ENCODE assay signal across 30 mouse cellular contexts in the genomic region with DNA sequence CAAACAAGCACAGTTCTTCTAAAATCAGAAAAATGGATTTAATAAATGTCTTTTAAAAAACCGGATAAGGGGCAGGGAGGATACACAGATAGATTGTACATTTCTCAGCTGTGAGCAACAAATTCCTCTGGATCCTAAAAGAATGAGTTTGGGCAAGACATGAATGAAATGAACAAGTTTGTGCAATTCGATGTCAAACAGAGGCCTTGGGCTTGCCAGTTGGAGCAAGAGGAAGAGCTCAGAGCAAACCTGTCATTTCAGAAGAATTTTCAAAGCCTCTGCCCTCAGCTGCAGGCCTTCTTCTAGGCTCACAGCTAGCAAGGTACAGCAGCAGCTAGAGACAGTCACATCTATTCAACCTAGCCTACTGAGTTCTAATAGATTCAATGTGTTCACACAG.
DNase-seq lines count a peak whose midpoint lies in the region; ATAC-seq and TF ChIP-seq lines count a peak whose summit lies in the region.
"Had no signal": no experiment of that assay in that cellular context is flagged by ENCODE, and none has a peak within 500 bp of the region (broad histone marks: within the 10 kb centered on the region; RNA-seq: fewer than 3 reads in every experiment).

No protein-coding gene starts in this region.

- DNase-seq in gastrocnemius, adult 18-20 months (ENCODE audit: low spot score) = peak; percentile 23
- no peak for DNase-seq in gastrocnemius, adult 8-10 months (ENCODE audit: low spot score in 2 of 2)
- peak; percentile 57 for DNase-seq in lung, postnatal 0 days (ENCODE audit: low spot score)
- no peak for DNase-seq in lung, postnatal 25 days (ENCODE audit: low spot score)
- DNase-seq in urinary bladder, postnatal 14 days (ENCODE audit: low spot score) = peak; percentile 21
- DNase-seq in urinary bladder, postnatal 36 days (ENCODE audit: low spot score in 2 of 2) = no peak
- peak; percentile 43 for DNase-seq in skeletal muscle tissue, adult 2 months (ENCODE audit: low read depth, low spot score)
- no peak for DNase-seq in cerebellum, adult 9-10 months
- DNase-seq: adrenal gland, adult 8-10 months; cerebellum, adult 11 months; cerebellum, adult 2 months; cerebellum, postnatal 10 days; cerebellum, postnatal 36 days; embryo, embryonic 11 days; gastrocnemius, postnatal 10 days; heart, adult 2 months; heart, postnatal 14 days; heart, postnatal 4 days had no signal

- no peak for TF ChIP-seq CTCF in lung, postnatal 0 days (IDR thresholded peaks at IDR 0.05)

- no peak for ATAC-seq in lung, postnatal 0 days
- ATAC-seq: activated CD4-positive, CD25-positive, alpha-beta regulatory T cell, adult 4 months; CD4-positive, CD25-positive, alpha-beta regulatory T cell, adult 4 months; forebrain, embryonic 15.5 days; hindbrain, postnatal 0 days; inflammation-experienced regulatory T-cells, adult 6 months; intestine, embryonic 16.5 days had no signal

- no peaks in the 10 kb centered on the region for H3K4me1 ChIP-seq in lung, postnatal 0 days (ENCODE audit: insufficient read depth, low read depth, low read length)
- H3K4me1 ChIP-seq: embryonic facial prominence, embryonic 15.5 days; forebrain, embryonic 12.5 days; forebrain, embryonic 15.5 days had no signal

- no peaks in the 10 kb centered on the region for H3K9me3 ChIP-seq in lung, postnatal 0 days (ENCODE audit: low read length)
- H3K9me3 ChIP-seq: embryonic facial prominence, embryonic 15.5 days; forebrain, embryonic 12.5 days; forebrain, embryonic 15.5 days; heart, embryonic 10.5 days; heart, embryonic 13.5 days had no signal

- H3K4me3 ChIP-seq in lung, postnatal 0 days (ENCODE audit: low read depth, low read length) = no peak overlapping the region
- H3K4me3 ChIP-seq: embryonic facial prominence, embryonic 15.5 days; erythroblast, embryonic 14.5 days; forebrain, embryonic 12.5 days; forebrain, embryonic 15.5 days; heart, adult 2 months; heart, embryonic 10.5 days; heart, embryonic 13.5 days had no signal

- no peak overlapping the region for H3K9ac ChIP-seq in lung, postnatal 0 days (replicated peaks; ENCODE audit: low read depth)
- H3K9ac ChIP-seq: embryonic facial prominence, embryonic 15.5 days; forebrain, embryonic 12.5 days; forebrain, embryonic 15.5 days; heart, embryonic 13.5 days; hindbrain, embryonic 14.5 days had no signal

- no peak overlapping the region for H3K27ac ChIP-seq in lung, postnatal 0 days (ENCODE audit: low read length)
- H3K27ac ChIP-seq: embryonic facial prominence, embryonic 15.5 days; forebrain, embryonic 12.5 days; forebrain, embryonic 15.5 days; heart, adult 2 months; heart, embryonic 10.5 days; hindbrain, embryonic 14.5 days; hindbrain, postnatal 0 days had no signal

- H3K4me2 ChIP-seq in lung, postnatal 0 days (replicated peaks; ENCODE audit: low read depth, low read length) = no peak overlapping the region
- H3K4me2 ChIP-seq: embryonic facial prominence, embryonic 15.5 days; forebrain, embryonic 12.5 days; forebrain, embryonic 15.5 days; heart, embryonic 13.5 days; hindbrain, embryonic 14.5 days had no signal

- no peak for TF ChIP-seq EP300 in lung, postnatal 0 days (IDR thresholded peaks at IDR 0.05)

- WGBS in lung, postnatal 0 days = 57% methylated on average over 2 of the region's 2 CpGs

- H3K36me3 ChIP-seq in lung, postnatal 0 days (ENCODE audit: insufficient read depth, low read length) = no peaks in the 10 kb centered on the region
- H3K36me3 ChIP-seq: embryonic facial prominence, embryonic 15.5 days; forebrain, embryonic 12.5 days; forebrain, embryonic 15.5 days; heart, embryonic 10.5 days; heart, embryonic 13.5 days had no signal

- no peaks in the 10 kb centered on the region for H3K27me3 ChIP-seq in lung, postnatal 0 days (replicated peaks; ENCODE audit: insufficient read depth, low read length)
- H3K27me3 ChIP-seq: embryonic facial prominence, embryonic 15.5 days; forebrain, embryonic 12.5 days; forebrain, embryonic 15.5 days; heart, embryonic 13.5 days had no signal

Comparison
In these comparisons a context has a peak if more than half of its experiments do, and no peak if none do; other contexts are left out.
1. DNase-seq: peak in gastrocnemius, adult 18-20 months (single experiment), lung, postnatal 0 days (single experiment), urinary bladder, postnatal 14 days (single experiment) and skeletal muscle tissue, adult 2 months (single experiment); none in gastrocnemius, adult 8-10 months (0 of 2), lung, postnatal 25 days (single experiment), urinary bladder, postnatal 36 days (0 of 2) and cerebellum, adult 9-10 months (single experiment).